Mouse (Mus musculus): ENCODE results near the gene Med12l. TPM values are rescaled to one million over a fixed set of nuclear protein-coding genes. Genes with fewer than 3 reads are reported as not detected.

Med12l gene
- polyA plus RNA-seq, 1 experiment: 0.01 TPM

- no peak overlapping the region for H3ac ChIP-seq (ENCODE audit: control insufficient read depth, insufficient read length)
- H3K4me3 ChIP-seq: no peak overlapping the region
- no peak for TF ChIP-seq SRF (IDR thresholded peaks at IDR 0.05; ENCODE audit: control insufficient read depth, insufficient read length, low read depth)
- no peak for TF ChIP-seq MAX (IDR thresholded peaks at IDR 0.05; ENCODE audit: low read depth)
- TF ChIP-seq REST (IDR thresholded peaks at IDR 0.05; ENCODE audit: insufficient read depth, insufficient read length): no peak
- no peak for TF ChIP-seq USF1 (IDR thresholded peaks at IDR 0.05; ENCODE audit: low read depth)
- no peak for TF ChIP-seq CEBPB (IDR thresholded peaks at IDR 0.05; ENCODE audit: insufficient read depth, poor library complexity, severe bottlenecking)
- no peak for TF ChIP-seq TCF3 (IDR thresholded peaks at IDR 0.05; ENCODE audit: insufficient read length, low read depth)
- no peak for TF ChIP-seq MYOD1 (IDR thresholded peaks at IDR 0.05; ENCODE audit: control insufficient read depth in 1 of 3, insufficient read length in 2 of 3, low read depth in 2 of 3)
- no peak for TF ChIP-seq MYOG (IDR thresholded peaks at IDR 0.05; ENCODE audit: control insufficient read depth in 1 of 3, insufficient read depth in 1 of 3, insufficient read length in 2 of 3, low read depth in 2 of 3)
- TF ChIP-seq POLR2A (IDR thresholded peaks at IDR 0.05; ENCODE audit: insufficient read length, low read depth): no peak
- no peak for TF ChIP-seq TCF12 (IDR thresholded peaks at IDR 0.05; ENCODE audit: insufficient read depth, poor library complexity, severe bottlenecking)
- no peak overlapping the region for H3K4me2 ChIP-seq (ENCODE audit: low read depth)
- H3K36me3 ChIP-seq (ENCODE audit: control insufficient read depth, insufficient read depth): no peaks in the 10 kb centered on the region
- no peaks in the 10 kb centered on the region for H3K27me3 ChIP-seq (ENCODE audit: control insufficient read depth, insufficient read depth, insufficient read length)
- H3K79me2 ChIP-seq (ENCODE audit: control insufficient read depth, insufficient read depth): no peaks in the 10 kb centered on the region
These were observed 256.3 kb downstream of the Med12l start for GRCm38 (mm10) chr3:59261709-59262472.

GRCm38 (mm10) chr3:59262704-59263103, 257.1 kb downstream of the Med12l start, which contains the start of gene P2ry12:
Gene P2ry12 (minus strand): TSS chr3:59262871.
- no peaks in the 10 kb centered on the region for H3K36me3 ChIP-seq (ENCODE audit: control insufficient read depth, insufficient read depth)
- no peak for TF ChIP-seq CEBPB (IDR thresholded peaks at IDR 0.05; ENCODE audit: insufficient read depth, poor library complexity, severe bottlenecking)
- no peak within 1 kb of the TSS for H3K4me3 ChIP-seq

GRCm38 (mm10) chr3:59263417-59263816, 257.8 kb downstream of the Med12l start:
- Histone ChIP-seq H3ac (ENCODE audit: control insufficient read depth, insufficient read length) (no peak overlapping the region), H3K4me3 (no peak overlapping the region), H3K36me3 (ENCODE audit: control insufficient read depth, insufficient read depth) (no peaks in the 10 kb centered on the region), H3K27me3 (ENCODE audit: control insufficient read depth, insufficient read depth, insufficient read length) (no peaks in the 10 kb centered on the region), H3K79me2 (ENCODE audit: control insufficient read depth, insufficient read depth) (no peaks in the 10 kb centered on the region), H3K4me2 (ENCODE audit: low read depth) (no peak overlapping the region)
- TF ChIP-seq MYOG (IDR thresholded peaks at IDR 0.05; ENCODE audit: control insufficient read depth in 1 of 3, insufficient read depth in 1 of 3, insufficient read length in 2 of 3, low read depth in 2 of 3) (no peak), TCF12 (IDR thresholded peaks at IDR 0.05; ENCODE audit: insufficient read depth, poor library complexity, severe bottlenecking) (no peak), REST (IDR thresholded peaks at IDR 0.05; ENCODE audit: insufficient read depth, insufficient read length) (no peak), E2F4 (IDR thresholded peaks at IDR 0.05; ENCODE audit: insufficient read depth) (no peak)

More at GRCm38 (mm10) chr3:59262704-59263103, 257.1 kb downstream of the Med12l start, which contains the start of gene P2ry12:
- Histone ChIP-seq H3K4me2 (ENCODE audit: low read depth) (no peak within 1 kb of the TSS), H3ac (ENCODE audit: control insufficient read depth, insufficient read length) (no peak within 1 kb of the TSS), H3K79me2 (ENCODE audit: control insufficient read depth, insufficient read depth) (no peaks in the 10 kb centered on the region), H3K27me3 (ENCODE audit: control insufficient read depth, insufficient read depth, insufficient read length) (no peaks in the 10 kb centered on the region)

GRCm38 (mm10) chr3:59263988-59264387, 258.4 kb downstream of the Med12l start:
- no peaks in the 10 kb centered on the region for H3K79me2 ChIP-seq (ENCODE audit: control insufficient read depth, insufficient read depth)
- H3ac ChIP-seq (ENCODE audit: control insufficient read depth, insufficient read length): no peak overlapping the region
- no peaks in the 10 kb centered on the region for H3K27me3 ChIP-seq (ENCODE audit: control insufficient read depth, insufficient read depth, insufficient read length)
- TF ChIP-seq USF1 (IDR thresholded peaks at IDR 0.05; ENCODE audit: low read depth) (no peak), POLR2A (IDR thresholded peaks at IDR 0.05; ENCODE audit: insufficient read length, low read depth) (no peak), E2F4 (IDR thresholded peaks at IDR 0.05; ENCODE audit: insufficient read depth) (no peak)
- no peak overlapping the region for H3K4me3 ChIP-seq
- H3K4me2 ChIP-seq (ENCODE audit: low read depth): no peak overlapping the region
- H3K36me3 ChIP-seq (ENCODE audit: control insufficient read depth, insufficient read depth): no peaks in the 10 kb centered on the region

- Histone ChIP-seq H3K79me2 (ENCODE audit: control insufficient read depth, insufficient read depth) (no peaks in the 10 kb centered on the region), H3K4me2 (ENCODE audit: low read depth) (no peak overlapping the region), H3K27me3 (ENCODE audit: control insufficient read depth, insufficient read depth, insufficient read length) (no peaks in the 10 kb centered on the region), H3K4me3 (no peak overlapping the region), H3K36me3 (ENCODE audit: control insufficient read depth, insufficient read depth) (no peaks in the 10 kb centered on the region), H3ac (ENCODE audit: control insufficient read depth, insufficient read length) (no peak overlapping the region)
- TF ChIP-seq POLR2A (IDR thresholded peaks at IDR 0.05; ENCODE audit: insufficient read length, low read depth) (no peak), REST (IDR thresholded peaks at IDR 0.05; ENCODE audit: insufficient read depth, insufficient read length) (no peak), CEBPB (IDR thresholded peaks at IDR 0.05; ENCODE audit: insufficient read depth, poor library complexity, severe bottlenecking) (no peak), TCF3 (IDR thresholded peaks at IDR 0.05; ENCODE audit: insufficient read length, low read depth) (no peak), MAX (IDR thresholded peaks at IDR 0.05; ENCODE audit: low read depth) (no peak), E2F4 (IDR thresholded peaks at IDR 0.05; ENCODE audit: insufficient read depth) (no peak), SRF (IDR thresholded peaks at IDR 0.05; ENCODE audit: control insufficient read depth, insufficient read length, low read depth) (no peak), USF1 (IDR thresholded peaks at IDR 0.05; ENCODE audit: low read depth) (no peak), POLR2AphosphoS2 (IDR thresholded peaks at IDR 0.05; ENCODE audit: insufficient read length, low read depth) (no peak), MYOD1 (IDR thresholded peaks at IDR 0.05; ENCODE audit: control insufficient read depth in 1 of 3, insufficient read length in 2 of 3, low read depth in 2 of 3) (no peak), TCF12 (IDR thresholded peaks at IDR 0.05; ENCODE audit: insufficient read depth, poor library complexity, severe bottlenecking) (no peak), MYOG (IDR thresholded peaks at IDR 0.05; ENCODE audit: control insufficient read depth in 1 of 3, insufficient read depth in 1 of 3, insufficient read length in 2 of 3, low read depth in 2 of 3) (no peak)
These were observed 265.2 kb downstream of the Med12l start for GRCm38 (mm10) chr3:59270811-59271210.
